Mouse (Mus musculus) neural tube, embryonic 11.5 days (tissue): ENCODE data around the gene Gm20388. TPM values are rescaled to one million over a fixed set of nuclear protein-coding genes. Genes with fewer than 3 reads are reported as not detected.
A peak's percentile ranks its signal among the peaks of the same experiment; 100 is the strongest.

Experiments used
- ATAC-seq: fragments of 200-750 bp; cut with Nextera tagmentation; 2 replicates; pipeline ENCODE4 v1.8.0; 2017; ENCODE audit warnings: moderate number of reproducible peaks, mild to moderate bottlenecking, moderate TSS enrichment, moderate library complexity; ENCODE audit not compliant: insufficient read depth, low FRiP score, low TSS enrichment
- DNase-seq: peaks from one replicate; pipeline ENCODE4 v3.0.0-alpha.2; 2015; ENCODE audit warnings: low spot score
- H3K27ac ChIP-seq: fragments of 300-500 bp; sonication (generic); 2 replicates; pipeline ENCODE4 v1.5.1; 2014; ENCODE audit warnings: low read depth, mild to moderate bottlenecking, low read length
- H3K27me3 ChIP-seq: fragments of 300-500 bp; sonication (generic); 2 replicates; pipeline ENCODE4 v1.6.1; 2014; ENCODE audit warnings: mild to moderate bottlenecking, low read length, mixed read lengths; ENCODE audit not compliant: control insufficient read depth, insufficient read depth
- H3K36me3 ChIP-seq: fragments of 300-500 bp; sonication (generic); 2 replicates; pipeline ENCODE4 v1.6.1; 2014; ENCODE audit warnings: mild to moderate bottlenecking, low read length, moderate library complexity, mixed read lengths; ENCODE audit not compliant: control insufficient read depth, insufficient read depth
- H3K4me1 ChIP-seq: fragments of 300-500 bp; sonication (generic); 2 replicates; pipeline ENCODE4 v1.6.1; 2014; ENCODE audit warnings: low read length, mixed read lengths; ENCODE audit not compliant: control insufficient read depth, insufficient read depth
- H3K4me2 ChIP-seq: fragments of 300-500 bp; sonication (generic); 2 replicates; pipeline ENCODE4 v1.6.1; 2014; ENCODE audit warnings: low read depth, mild to moderate bottlenecking, moderate library complexity
- H3K4me3 ChIP-seq: fragments of 300-500 bp; sonication (generic); 2 replicates; pipeline ENCODE4 v1.5.1; 2014; ENCODE audit warnings: low read depth, low read length
- H3K9ac ChIP-seq: fragments of 300-500 bp; sonication (generic); 2 replicates; pipeline ENCODE4 v1.6.1; 2014; ENCODE audit warnings: mild to moderate bottlenecking, low read length
- H3K9me3 ChIP-seq: fragments of 300-500 bp; sonication (generic); 2 replicates; pipeline ENCODE4 v1.6.1; 2016; ENCODE audit warnings: low read length; ENCODE audit not compliant: control insufficient read depth
- WGBS: fragments of 180-500 bp; shearing (Covaris S2); extraction: QIAGEN DNeasy Blood & Tissue Kit; methylation state at CpG from one replicate; pipeline ENCODE4 v1.1.7; 2014; 5-methylcytosine and 5-hydroxymethylcytosine counted together
- polyA plus RNA-seq: library from polyadenylated mRNA; unstranded; fragments of >200 nt; fragmentation: Nextera tagmentation; extraction: Ambion mirVana; gene quantifications from 2 replicates; pipeline ENCODE4 v1.2.1, GENCODE M21; 2014

Gm20388 gene
- polyA plus RNA-seq, 1 experiment from 2014 or later, result not detected

DNA sequence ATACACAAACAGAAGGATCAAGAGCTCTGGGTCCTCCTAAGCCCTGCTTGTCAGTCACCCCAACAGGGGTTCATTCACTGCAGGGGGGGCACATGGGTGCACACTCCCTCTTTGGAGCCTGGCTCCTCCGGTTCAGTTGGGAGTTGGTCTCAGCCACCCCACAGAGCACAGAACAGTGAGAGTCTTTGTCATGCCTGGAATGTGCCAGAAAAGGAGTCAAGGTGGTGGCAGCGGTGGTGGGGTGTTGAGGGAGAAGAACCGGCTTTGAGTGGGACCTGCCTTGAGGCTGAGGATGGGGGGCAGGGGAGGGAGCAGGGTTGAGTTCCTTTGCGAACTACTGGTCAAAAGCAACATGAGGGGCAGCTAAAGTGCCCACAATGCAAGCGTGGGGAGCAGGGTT is 719.4 kb downstream of the Gm20388 start:
- no peak overlapping the region for H3K4me2 ChIP-seq
- no peak overlapping the region for H3K9ac ChIP-seq
- ATAC-seq, result no peak
- H3K36me3 ChIP-seq, result no peaks in the 10 kb centered on the region
- WGBS, result 59% methylated on average over 5 of the region's 5 CpGs
- peaks cover 14% of the 10 kb centered on the region for H3K27me3 ChIP-seq
- no peak overlapping the region for H3K4me3 ChIP-seq
- H3K4me1 ChIP-seq, result peaks cover 14% of the 10 kb centered on the region
- H3K9me3 ChIP-seq, result no peaks in the 10 kb centered on the region
- no peak for DNase-seq
- H3K27ac ChIP-seq, result no peak overlapping the region

DNA sequence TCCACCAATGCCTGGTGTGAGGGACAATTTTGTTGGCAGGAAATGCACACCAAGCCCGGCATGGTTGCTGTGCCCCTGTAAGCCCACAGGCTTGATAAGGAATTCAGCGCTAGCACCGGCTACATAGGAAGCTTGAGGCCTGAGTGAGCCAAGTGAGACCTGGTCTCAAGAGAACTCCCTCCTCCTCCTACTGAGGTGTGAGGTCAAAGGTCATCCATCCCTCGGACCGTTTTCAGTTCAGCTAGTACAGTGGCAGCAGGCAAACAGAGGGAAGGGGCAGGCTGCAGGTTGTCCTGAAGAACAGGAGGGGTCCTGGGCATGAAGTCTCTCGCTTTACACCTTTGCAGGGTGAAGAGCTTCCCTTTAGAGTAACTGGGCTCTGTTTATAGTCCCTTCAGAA is 720.2 kb downstream of the Gm20388 start:
- Histone ChIP-seq H3K4me1 (peaks cover 14% of the 10 kb centered on the region), H3K27me3 (peaks cover 18% of the 10 kb centered on the region), H3K36me3 (no peaks in the 10 kb centered on the region), H3K27ac (no peak overlapping the region), H3K4me3 (no peak overlapping the region), H3K4me2 (no peak overlapping the region), H3K9me3 (no peaks in the 10 kb centered on the region), H3K9ac (no peak overlapping the region)
- WGBS, result 39% methylated on average over 6 of the region's 6 CpGs
- DNase-seq (no peak), ATAC-seq (no peak)

DNA sequence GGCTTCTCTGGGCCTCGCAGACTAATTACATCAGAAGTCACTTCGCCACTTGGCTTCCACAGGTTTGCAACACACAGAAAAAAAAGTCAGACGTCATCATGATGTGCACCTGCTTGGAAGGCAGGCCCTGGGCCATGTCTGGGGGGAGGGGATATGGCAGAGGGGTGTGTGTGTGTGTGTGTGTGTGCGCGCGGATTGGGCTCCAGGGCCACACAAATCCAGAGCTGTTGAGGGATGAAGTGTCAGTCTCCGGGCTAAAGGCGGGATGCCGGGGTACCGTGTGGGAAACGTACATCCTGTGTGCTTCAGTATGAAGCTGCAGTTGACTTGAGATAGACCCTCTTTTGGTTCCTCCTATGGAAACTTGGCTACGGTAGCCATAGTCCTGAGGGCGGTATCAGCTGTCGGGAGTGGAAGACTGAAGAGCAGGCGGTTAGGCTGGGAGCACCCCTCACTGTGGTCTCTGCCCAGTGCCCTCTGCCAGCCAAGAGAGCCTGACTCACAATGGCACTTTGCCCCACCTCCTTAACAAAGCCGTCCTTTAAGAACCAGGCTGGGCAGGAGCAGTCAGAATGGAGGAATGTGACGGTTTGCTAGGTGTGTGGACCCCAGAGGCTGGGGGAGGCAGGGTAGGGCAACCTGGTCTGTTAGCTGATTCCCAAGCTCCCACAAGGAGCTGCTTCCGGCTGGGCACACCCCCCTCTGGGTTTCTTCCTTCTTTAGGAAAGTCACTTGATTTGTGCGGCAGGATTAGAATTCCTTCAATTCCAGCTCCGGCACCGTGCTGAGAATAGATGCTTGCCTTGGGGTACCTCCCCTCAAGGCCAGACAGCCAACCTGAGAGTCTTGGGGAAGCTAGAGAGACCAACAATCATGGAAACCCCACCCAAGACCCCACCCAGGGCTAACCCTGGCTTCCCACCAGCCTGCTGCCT is 721.1 kb downstream of the Gm20388 start:
- ATAC-seq (no peak), DNase-seq (no peak)
- peaks cover 14% of the 10 kb centered on the region for H3K4me1 ChIP-seq
- no peak overlapping the region for H3K4me2 ChIP-seq
- no peak overlapping the region for H3K27ac ChIP-seq
- peaks cover 18% of the 10 kb centered on the region for H3K27me3 ChIP-seq
- H3K9ac ChIP-seq, result no peak overlapping the region
- WGBS, result 78% methylated on average over 21 of the region's 21 CpGs
- no peaks in the 10 kb centered on the region for H3K9me3 ChIP-seq
- no peaks in the 10 kb centered on the region for H3K36me3 ChIP-seq
- H3K4me3 ChIP-seq, result no peak overlapping the region

DNA sequence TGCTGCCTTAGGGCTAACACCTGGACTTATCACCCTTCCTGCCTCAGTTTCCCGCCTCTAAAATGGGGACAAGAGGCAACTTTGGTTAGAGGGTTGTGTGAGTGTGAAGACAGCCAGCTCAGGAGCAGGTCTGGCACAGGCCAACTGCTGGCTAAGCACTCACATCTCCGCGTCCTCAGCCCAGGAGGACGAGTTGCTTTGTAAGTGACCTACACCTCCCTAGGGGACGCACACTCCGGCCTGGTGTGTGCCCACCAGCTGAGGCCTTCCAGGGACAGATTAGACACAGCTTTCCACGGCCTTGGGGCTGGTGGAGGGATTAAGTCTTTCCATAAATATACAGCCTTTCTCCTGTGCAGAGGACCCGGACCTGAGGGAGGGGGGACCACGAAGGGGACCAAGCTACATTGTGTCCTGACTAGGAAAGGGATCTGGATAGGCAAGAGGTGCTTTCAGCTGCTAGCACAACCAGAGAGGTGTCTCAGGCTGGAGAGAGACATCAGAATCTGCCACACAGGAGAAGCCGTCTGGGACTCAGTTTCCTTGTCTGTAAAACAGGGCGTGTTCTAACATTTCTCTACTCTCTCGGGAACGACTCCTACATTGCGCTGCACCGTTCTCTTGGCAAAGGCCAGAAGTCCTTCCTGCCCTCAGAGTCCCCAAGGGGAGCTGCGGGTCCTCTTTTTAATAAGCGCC is 722.5 kb downstream of the Gm20388 start:
- Histone ChIP-seq H3K9me3 (no peaks in the 10 kb centered on the region), H3K27ac (no peak overlapping the region), H3K27me3 (peaks cover 18% of the 10 kb centered on the region), H3K9ac (0 out of 2 replicates have a peak overlapping the region, but pooled peaks have one; percentile 10), H3K4me1 (peaks cover 14% of the 10 kb centered on the region), H3K4me3 (peak overlapping the region; percentile 50), H3K36me3 (no peaks in the 10 kb centered on the region), H3K4me2 (peak overlapping the region; percentile 92)
- ATAC-seq (no peak), DNase-seq (peak; percentile 35)
- 31% methylated on average over 17 of the region's 17 CpGs for WGBS

DNA sequence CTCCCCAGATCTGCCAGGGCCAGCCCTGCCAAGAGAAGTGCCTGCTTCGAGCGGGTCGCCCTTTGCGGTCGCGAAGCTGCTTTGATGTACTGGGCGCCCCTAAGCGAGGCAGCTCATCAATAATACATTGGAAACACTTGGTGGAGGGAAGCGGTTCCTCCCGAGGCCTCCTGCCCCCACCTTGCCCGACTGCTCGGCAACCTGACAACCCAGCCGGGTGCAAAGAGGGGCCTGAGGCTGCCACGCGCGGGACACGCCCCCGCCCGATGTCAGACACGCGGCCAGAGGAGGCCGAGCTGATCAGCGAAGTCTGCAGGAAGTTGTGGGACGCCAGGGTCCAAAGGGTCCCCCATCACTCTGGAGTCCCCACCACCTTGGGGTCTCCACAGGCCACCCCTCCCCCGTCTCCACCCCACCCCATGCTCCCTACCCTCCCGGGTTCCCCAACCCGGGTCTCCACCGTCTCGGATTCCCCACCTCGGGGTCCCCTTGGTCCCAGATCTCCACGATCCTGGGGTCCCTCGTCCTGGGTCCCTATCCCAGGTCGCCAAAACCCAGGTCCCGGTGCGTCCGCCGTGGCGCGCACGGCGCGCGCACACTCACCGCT is 723.1 kb downstream of the Gm20388 start:
- H3K4me1 ChIP-seq, result peaks cover 14% of the 10 kb centered on the region
- ATAC-seq (no peak), DNase-seq (peak; percentile 48)
- H3K27me3 ChIP-seq, result peaks cover 18% of the 10 kb centered on the region
- no peak overlapping the region for H3K27ac ChIP-seq
- H3K4me3 ChIP-seq, result peak overlapping the region; percentile 50
- peak overlapping the region; percentile 92 for H3K4me2 ChIP-seq
- under 1% methylated on average over 44 of the region's 44 CpGs for WGBS
- no peaks in the 10 kb centered on the region for H3K36me3 ChIP-seq
- H3K9me3 ChIP-seq, result no peaks in the 10 kb centered on the region
- peak overlapping the region; percentile 55 for H3K9ac ChIP-seq

DNA sequence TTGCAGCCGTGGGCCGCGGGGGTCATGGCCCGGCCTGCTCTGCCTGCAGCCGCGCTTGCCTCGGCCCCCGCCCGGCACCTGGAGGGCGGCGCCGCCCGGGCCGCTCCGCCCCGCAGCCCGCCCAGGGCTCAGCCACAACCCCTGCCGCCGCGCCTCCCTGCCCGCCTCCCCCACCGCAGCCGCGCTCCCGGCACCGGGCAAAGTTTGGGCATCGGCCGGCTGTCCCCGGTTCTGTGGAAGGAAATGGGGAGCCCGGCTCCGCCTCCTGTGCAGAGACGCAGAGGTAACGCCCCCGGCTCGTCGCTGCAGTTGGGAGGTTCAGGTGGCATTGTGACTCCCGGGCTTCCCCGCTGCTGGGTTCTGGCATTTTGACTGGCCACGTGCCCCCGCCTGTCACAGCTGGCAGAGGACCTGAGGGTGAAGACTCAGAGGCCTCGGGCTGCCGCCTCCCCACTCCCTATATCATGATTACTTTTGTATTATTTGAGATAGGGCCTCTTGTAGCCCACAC is 723.7 kb downstream of the Gm20388 start:
- ATAC-seq, result no peak

DNA sequence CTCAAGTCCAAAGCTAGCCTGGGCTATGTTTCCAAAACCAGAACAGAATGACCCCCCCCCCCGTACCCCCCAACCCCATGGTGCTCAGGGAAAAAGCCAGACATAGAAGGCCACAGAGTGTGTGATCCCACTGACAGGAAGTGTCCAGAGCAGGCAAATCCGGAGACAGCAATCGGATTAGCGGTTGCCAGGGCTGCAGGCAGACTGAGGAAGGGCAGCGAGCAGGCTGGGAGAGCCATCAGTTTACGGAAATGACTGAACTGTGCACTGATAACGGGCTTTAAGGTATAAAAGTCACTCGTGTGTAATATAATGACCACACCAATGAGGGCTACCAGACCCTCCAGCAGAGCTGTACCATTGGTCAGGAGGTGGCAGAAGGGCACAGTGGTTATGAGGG is 730.6 kb downstream of the Gm20388 start:
- ATAC-seq (no peak), DNase-seq (no peak)
- H3K27me3 ChIP-seq, result no peaks in the 10 kb centered on the region
- WGBS, result 60% methylated on average over 8 of the region's 8 CpGs
- H3K27ac ChIP-seq, result no peak overlapping the region
- no peak overlapping the region for H3K4me2 ChIP-seq
- H3K36me3 ChIP-seq, result no peaks in the 10 kb centered on the region
- no peak overlapping the region for H3K4me3 ChIP-seq
- no peaks in the 10 kb centered on the region for H3K9me3 ChIP-seq
- no peaks in the 10 kb centered on the region for H3K4me1 ChIP-seq
- no peak overlapping the region for H3K9ac ChIP-seq

More for the DNA sequence above, 723.7 kb downstream of the Gm20388 start:
- H3K4me2 ChIP-seq, result peak overlapping the region; percentile 92
- H3K36me3 ChIP-seq, result no peaks in the 10 kb centered on the region
- H3K4me3 ChIP-seq, result peak overlapping the region; percentile 50
- H3K27me3 ChIP-seq, result peaks cover 18% of the 10 kb centered on the region
- no peaks in the 10 kb centered on the region for H3K9me3 ChIP-seq
- DNase-seq, result peak; percentile 39
- no peak overlapping the region for H3K27ac ChIP-seq
- H3K4me1 ChIP-seq, result peaks cover 14% of the 10 kb centered on the region
- WGBS, result under 1% methylated on average over 34 of the region's 42 CpGs
- peak overlapping the region; percentile 55 for H3K9ac ChIP-seq

DNA sequence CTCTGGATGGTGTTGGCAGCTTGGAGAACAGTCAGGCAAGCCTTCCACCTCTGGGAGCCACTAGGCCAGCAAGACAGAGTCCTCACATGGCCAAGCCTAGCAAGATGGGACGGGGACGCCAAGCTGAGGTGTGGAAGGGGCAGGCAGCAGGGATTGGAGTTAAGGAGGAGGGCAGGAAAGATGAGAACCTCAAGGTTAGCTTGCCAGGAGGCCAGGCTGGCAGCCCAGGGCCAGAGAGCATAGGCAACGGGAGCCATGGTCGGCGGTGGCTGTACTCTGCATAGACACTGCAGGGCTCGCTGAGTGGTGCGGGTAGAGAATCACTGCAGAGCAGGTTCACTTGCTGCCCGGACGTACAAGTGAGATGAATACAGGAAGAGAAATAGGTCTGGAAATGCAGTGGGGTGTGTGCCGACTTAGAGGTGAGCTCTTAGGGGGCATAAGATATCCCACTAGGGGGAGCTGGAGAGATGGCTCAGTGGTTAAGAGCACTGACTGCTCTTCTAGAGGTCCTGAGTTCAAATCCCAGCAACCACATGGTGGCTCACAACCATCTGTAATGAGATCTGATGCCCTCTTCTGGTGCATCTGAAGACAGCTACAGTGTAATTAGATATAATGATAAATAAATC is 731.5 kb downstream of the Gm20388 start:
- Histone ChIP-seq H3K4me3 (no peak overlapping the region), H3K4me2 (no peak overlapping the region), H3K4me1 (no peaks in the 10 kb centered on the region), H3K9ac (no peak overlapping the region), H3K27ac (no peak overlapping the region), H3K36me3 (no peaks in the 10 kb centered on the region), H3K27me3 (no peaks in the 10 kb centered on the region), H3K9me3 (no peaks in the 10 kb centered on the region)
- DNase-seq, result no peak
- WGBS, result 82% methylated on average over 10 of the region's 10 CpGs
- no peak for ATAC-seq
